Mouse (Mus musculus): Measurements from ENCODE around the gene Aff1. TPM values are rescaled to one million over a fixed set of nuclear protein-coding genes. Genes with fewer than 3 reads are reported as not detected.

Aff1 gene
- polyA plus RNA-seq, 1 experiment from 2014 or later, result 8.1 TPM

DNA sequence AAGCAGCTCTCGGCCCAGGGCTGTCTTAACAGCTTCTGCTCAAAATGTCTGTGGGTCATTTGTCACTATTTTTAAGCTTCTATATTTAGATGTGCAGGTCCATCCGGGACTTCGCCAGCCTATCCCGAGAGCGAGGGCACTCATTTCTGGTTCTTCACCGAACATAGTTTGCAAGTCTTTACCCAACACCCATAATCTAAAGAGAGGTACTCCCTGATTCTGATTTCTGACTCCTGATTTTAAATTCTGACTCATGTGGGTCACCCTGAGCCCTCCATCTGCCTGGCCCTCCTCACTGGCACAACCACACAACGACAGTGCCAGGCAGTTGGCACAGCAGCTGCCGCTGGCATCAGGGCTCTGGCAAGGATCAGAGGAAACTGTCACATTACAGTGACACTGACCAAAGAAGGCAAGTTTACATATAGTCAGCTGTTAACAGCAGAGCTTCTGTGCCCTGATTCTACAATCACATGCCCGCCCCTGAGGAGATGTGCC, 97.5 kb downstream of the Aff1 start:
- H3K4me1 ChIP-seq, result peaks cover 30% of the 10 kb centered on the region
- WGBS, result 58% methylated on average over 9 of the region's 9 CpGs
- no peak for DNase-seq (ENCODE audit: low spot score)
- peaks cover 19% of the 10 kb centered on the region; the same call in 1 of the 2 replicates for H3K36me3 ChIP-seq
- no peaks in the 10 kb centered on the region for H3K9me3 ChIP-seq
- no peaks in the 10 kb centered on the region for H3K27me3 ChIP-seq (ENCODE audit: insufficient read depth, poor library complexity, severe bottlenecking)
- H3K27ac ChIP-seq, result peak overlapping the region; percentile 71
- no peak overlapping the region for H3K4me3 ChIP-seq

DNA sequence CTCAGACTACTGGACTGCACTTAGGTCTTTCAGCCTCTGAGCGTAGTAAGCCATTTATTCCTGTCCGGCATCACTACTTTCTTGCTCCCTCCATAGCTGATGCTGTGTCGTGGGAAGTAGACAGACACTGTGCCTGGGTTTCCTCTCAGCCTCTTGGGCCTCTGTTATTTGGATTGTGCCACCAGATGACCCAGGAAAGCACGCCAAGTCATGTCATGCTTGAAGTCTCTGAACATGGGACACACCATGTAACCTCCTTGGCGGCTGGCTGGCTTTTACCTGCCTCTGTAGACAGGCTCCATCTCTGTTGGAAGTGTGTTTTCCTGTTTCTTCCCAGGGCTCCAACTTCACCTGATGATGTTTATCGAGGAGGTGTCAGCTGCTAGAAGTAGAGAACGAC, 99.6 kb downstream of the Aff1 start:
- H3K4me3 ChIP-seq, result no peak overlapping the region
- H3K9me3 ChIP-seq, result no peaks in the 10 kb centered on the region
- H3K27ac ChIP-seq, result no peak overlapping the region
- no peak for DNase-seq (ENCODE audit: low spot score)
- no peaks in the 10 kb centered on the region for H3K27me3 ChIP-seq (ENCODE audit: insufficient read depth, poor library complexity, severe bottlenecking)
- WGBS, result 78% methylated on average over 7 of the region's 7 CpGs
- peaks cover 31% of the 10 kb centered on the region for H3K4me1 ChIP-seq
- peaks cover 11% of the 10 kb centered on the region; the same call in 1 of the 2 replicates for H3K36me3 ChIP-seq

- DNase-seq (ENCODE audit: low spot score), result no peak
- Histone ChIP-seq H3K36me3 (peaks cover 12% of the 10 kb centered on the region; the same call in 1 of the 2 replicates), H3K27ac (no peak overlapping the region), H3K4me3 (no peak overlapping the region), H3K4me1 (peaks cover 9% of the 10 kb centered on the region), H3K9me3 (no peaks in the 10 kb centered on the region), H3K27me3 (ENCODE audit: insufficient read depth, poor library complexity, severe bottlenecking) (no peaks in the 10 kb centered on the region)
- WGBS, result 87% methylated on average over 5 of the region's 5 CpGs
Observed at GRCm38 (mm10) chr5:103795121-103795520, 102.9 kb downstream of the Aff1 start.

GRCm38 (mm10) chr5:103796035-103796434, 103.9 kb downstream of the Aff1 start:
- WGBS, result 64% methylated on average over 3 of the region's 3 CpGs
- no peaks in the 10 kb centered on the region for H3K9me3 ChIP-seq
- no peak overlapping the region for H3K27ac ChIP-seq
- H3K27me3 ChIP-seq (ENCODE audit: insufficient read depth, poor library complexity, severe bottlenecking), result no peaks in the 10 kb centered on the region
- H3K4me1 ChIP-seq, result peaks cover 11% of the 10 kb centered on the region
- H3K4me3 ChIP-seq, result no peak overlapping the region
- DNase-seq (ENCODE audit: low spot score), result no peak
- peaks cover 12% of the 10 kb centered on the region; the same call in 1 of the 2 replicates for H3K36me3 ChIP-seq

DNA sequence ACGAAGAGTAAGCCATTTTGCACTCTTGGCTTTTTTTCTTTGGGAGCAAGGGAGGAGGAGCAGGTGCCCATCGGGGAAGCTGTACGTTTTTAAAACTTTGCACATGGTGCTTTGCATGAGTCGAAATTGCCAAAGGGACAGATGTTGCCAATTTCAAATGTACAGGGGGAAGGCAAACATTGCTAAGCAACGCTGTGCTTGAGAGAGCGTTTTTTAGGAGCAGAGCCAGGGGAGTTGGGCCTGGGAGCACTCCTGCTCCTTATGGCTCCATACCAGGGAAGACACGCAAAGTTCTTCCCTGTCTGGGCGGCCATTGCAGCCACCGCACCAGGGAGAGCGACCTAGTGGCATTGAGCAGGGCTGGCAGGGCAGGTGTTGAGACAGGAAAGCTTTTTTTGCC, 105.6 kb downstream of the Aff1 start:
- no peak overlapping the region for H3K27ac ChIP-seq
- H3K4me1 ChIP-seq, result peaks cover 11% of the 10 kb centered on the region
- WGBS, result 84% methylated on average over 10 of the region's 10 CpGs
- no peaks in the 10 kb centered on the region for H3K27me3 ChIP-seq (ENCODE audit: insufficient read depth, poor library complexity, severe bottlenecking)
- H3K9me3 ChIP-seq, result no peaks in the 10 kb centered on the region
- DNase-seq (ENCODE audit: low spot score), result no peak
- peaks cover 5% of the 10 kb centered on the region; the same call in 1 of the 2 replicates for H3K36me3 ChIP-seq
- no peak overlapping the region for H3K4me3 ChIP-seq

DNA sequence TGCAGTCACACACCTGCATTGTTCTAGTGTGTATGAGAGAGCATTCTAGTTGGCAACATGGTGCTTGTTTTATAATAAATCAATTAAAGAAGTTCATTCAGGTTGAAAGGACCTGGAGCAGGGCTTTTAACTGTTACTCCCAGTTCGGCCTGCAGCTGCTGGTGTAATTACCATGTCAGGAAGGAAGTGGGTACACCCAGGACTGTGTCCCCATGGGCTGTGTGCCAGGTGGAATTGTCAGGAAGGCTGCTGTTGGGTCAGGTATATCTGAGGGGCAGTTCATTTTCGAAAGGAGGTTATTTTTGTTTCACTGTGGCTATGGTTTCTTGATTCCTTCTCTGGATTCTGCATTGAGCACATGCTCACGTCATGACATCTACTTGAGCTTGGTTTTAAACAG, 107.3 kb downstream of the Aff1 start:
- Histone ChIP-seq H3K36me3 (0 out of 2 replicates have a peak, but pooled peaks cover 3% of the 10 kb centered on the region), H3K27me3 (ENCODE audit: insufficient read depth, poor library complexity, severe bottlenecking) (no peaks in the 10 kb centered on the region), H3K4me1 (peaks cover 23% of the 10 kb centered on the region), H3K27ac (no peak overlapping the region), H3K9me3 (no peaks in the 10 kb centered on the region), H3K4me3 (no peak overlapping the region)
- WGBS, result 77% methylated on average over 3 of the region's 3 CpGs
- no peak for DNase-seq (ENCODE audit: low spot score)

DNA sequence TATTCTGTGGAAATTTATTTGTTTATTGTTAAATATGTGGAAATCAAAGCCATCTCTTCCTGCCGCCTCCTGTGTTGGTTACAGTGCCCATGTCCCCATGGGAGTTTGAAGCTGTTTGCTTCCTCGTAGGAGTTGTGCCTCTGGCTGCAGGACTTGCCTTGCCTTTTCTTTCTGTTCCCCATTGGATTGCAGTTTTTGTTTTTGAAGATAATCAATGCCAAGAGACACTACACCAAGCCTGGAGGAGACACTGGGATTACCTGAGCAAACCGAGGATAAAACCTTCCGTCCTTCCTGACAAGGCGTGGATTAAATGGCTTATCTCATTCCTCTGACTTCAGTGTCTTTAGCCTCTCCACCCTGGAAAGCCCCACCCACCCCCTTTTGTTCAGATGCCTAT, 107.8 kb downstream of the Aff1 start:
- 52% methylated on average over 5 of the region's 5 CpGs for WGBS
- H3K9me3 ChIP-seq, result no peaks in the 10 kb centered on the region
- no peak overlapping the region for H3K27ac ChIP-seq
- no peak for DNase-seq (ENCODE audit: low spot score)
- H3K27me3 ChIP-seq (ENCODE audit: insufficient read depth, poor library complexity, severe bottlenecking), result no peaks in the 10 kb centered on the region
- no peak overlapping the region for H3K4me3 ChIP-seq
- 0 out of 2 replicates have a peak, but pooled peaks cover 3% of the 10 kb centered on the region for H3K36me3 ChIP-seq
- peaks cover 24% of the 10 kb centered on the region for H3K4me1 ChIP-seq

DNA sequence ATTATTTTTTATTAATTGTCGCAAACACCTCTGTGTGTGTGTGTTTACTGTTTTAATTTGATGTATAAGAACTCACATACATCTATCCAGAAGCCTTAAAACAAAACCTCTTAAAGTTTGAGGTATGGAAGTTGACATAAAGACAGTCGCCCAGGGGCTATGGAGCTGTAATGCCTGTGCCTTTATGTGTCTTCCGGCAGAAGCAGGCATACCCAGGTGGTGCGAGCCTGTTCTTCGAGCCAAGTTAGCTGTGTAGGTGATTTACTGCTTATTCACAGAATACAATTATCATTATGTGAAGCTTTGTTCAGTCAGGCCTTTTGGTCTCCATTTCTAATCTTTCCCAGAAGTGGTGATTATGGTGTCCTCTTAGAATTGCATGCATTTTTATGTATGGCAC, 111.2 kb downstream of the Aff1 start:
- Histone ChIP-seq H3K36me3 (no peaks in the 10 kb centered on the region), H3K4me1 (peaks cover 32% of the 10 kb centered on the region), H3K27me3 (ENCODE audit: insufficient read depth, poor library complexity, severe bottlenecking) (no peaks in the 10 kb centered on the region), H3K9me3 (no peaks in the 10 kb centered on the region), H3K4me3 (no peak overlapping the region), H3K27ac (no peak overlapping the region)
- WGBS, result 87% methylated on average over 5 of the region's 5 CpGs
- no peak for DNase-seq (ENCODE audit: low spot score)

- peak overlapping the region; percentile 63 for H3K27ac ChIP-seq
- no peaks in the 10 kb centered on the region for H3K36me3 ChIP-seq
- H3K4me3 ChIP-seq, result no peak overlapping the region
- DNase-seq (ENCODE audit: low spot score), result no peak
- 28% methylated on average over 8 of the region's 8 CpGs for WGBS
- no peaks in the 10 kb centered on the region for H3K9me3 ChIP-seq
- H3K4me1 ChIP-seq, result peaks cover 32% of the 10 kb centered on the region
- H3K27me3 ChIP-seq (ENCODE audit: insufficient read depth, poor library complexity, severe bottlenecking), result no peaks in the 10 kb centered on the region
Observed at GRCm38 (mm10) chr5:103803927-103804590, 111.9 kb downstream of the Aff1 start.

GRCm38 (mm10) chr5:103806851-103807578, 114.8 kb downstream of the Aff1 start:
- Histone ChIP-seq H3K9me3 (no peaks in the 10 kb centered on the region), H3K27me3 (ENCODE audit: insufficient read depth, poor library complexity, severe bottlenecking) (no peaks in the 10 kb centered on the region), H3K4me3 (no peak overlapping the region), H3K27ac (no peak overlapping the region), H3K4me1 (peaks cover 26% of the 10 kb centered on the region; the same call in 1 of the 2 replicates), H3K36me3 (no peaks in the 10 kb centered on the region)
- DNase-seq (ENCODE audit: low spot score), result no peak
- WGBS, result 78% methylated on average over 17 of the region's 17 CpGs

DNA sequence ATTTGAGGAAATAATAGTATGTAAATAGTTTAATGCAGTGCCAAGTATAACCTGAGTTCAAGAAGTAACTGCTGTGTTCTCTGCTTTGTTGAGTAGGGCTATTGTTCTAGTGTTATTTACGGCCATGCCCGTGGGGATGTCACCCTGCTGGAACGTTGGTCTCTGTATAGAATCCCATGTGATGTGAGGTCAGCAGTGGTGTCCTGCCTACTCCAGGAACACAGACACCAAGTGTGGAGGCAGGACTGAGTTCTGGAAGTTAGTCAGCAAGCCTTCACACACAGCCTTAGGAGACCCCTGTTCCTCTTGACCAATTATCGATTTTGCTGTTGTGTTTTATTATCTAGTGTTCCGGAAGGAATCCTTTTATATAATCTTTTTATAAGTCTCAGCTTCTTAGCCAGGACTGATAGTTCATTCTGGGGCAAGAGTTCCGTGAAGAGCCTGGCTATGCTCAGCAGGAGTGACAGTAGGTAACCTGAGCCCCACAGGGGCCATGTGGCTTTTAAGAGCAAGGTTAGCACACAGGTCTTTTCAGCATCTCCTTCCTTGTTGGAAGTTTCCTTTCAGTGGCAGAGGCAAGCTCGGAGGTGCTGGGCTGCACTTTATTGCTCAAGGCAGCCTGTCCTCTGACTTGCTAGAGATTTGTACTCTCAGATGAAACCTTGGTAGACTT, 115.6 kb downstream of the Aff1 start:
- no peak for DNase-seq (ENCODE audit: low spot score)

GRCm38 (mm10) chr5:103809674-103810330, 117.6 kb downstream of the Aff1 start:
- peaks cover 13% of the 10 kb centered on the region; the same call in 1 of the 2 replicates for H3K4me1 ChIP-seq
- no peak overlapping the region for H3K27ac ChIP-seq
- H3K36me3 ChIP-seq, result no peaks in the 10 kb centered on the region
- 90% methylated on average over 7 of the region's 7 CpGs for WGBS
- no peak overlapping the region for H3K4me3 ChIP-seq
- no peak for DNase-seq (ENCODE audit: low spot score)
- H3K9me3 ChIP-seq, result no peaks in the 10 kb centered on the region
- H3K27me3 ChIP-seq (ENCODE audit: insufficient read depth, poor library complexity, severe bottlenecking), result no peaks in the 10 kb centered on the region

More for the DNA sequence above, 115.6 kb downstream of the Aff1 start:
- no peaks in the 10 kb centered on the region for H3K36me3 ChIP-seq
- no peak overlapping the region for H3K4me3 ChIP-seq
- H3K9me3 ChIP-seq, result no peaks in the 10 kb centered on the region
- no peak overlapping the region for H3K27ac ChIP-seq
- H3K4me1 ChIP-seq, result peaks cover 26% of the 10 kb centered on the region; the same call in 1 of the 2 replicates
- no peaks in the 10 kb centered on the region for H3K27me3 ChIP-seq (ENCODE audit: insufficient read depth, poor library complexity, severe bottlenecking)
- 47% methylated on average over 7 of the region's 7 CpGs for WGBS

Measured in heart, embryonic 10.5 days (tissue).